Mouse (Mus musculus) liver, embryonic 16.5 days (tissue): ENCODE results near the gene Tbc1d25. TPM values are rescaled to one million over a fixed set of nuclear protein-coding genes. Genes with fewer than 3 reads are reported as not detected.

ENCODE experiments used
- polyA plus RNA-seq: library from polyadenylated mRNA; unstranded; fragments of >200 nt; fragmentation: Nextera tagmentation; extraction: Ambion mirVana; gene quantifications from 2 replicates; pipeline ENCODE4 v1.2.1, GENCODE M21; 2015

The Tbc1d25 gene
- polyA plus RNA-seq, 1 experiment from 2014 or later: 5.3 TPM

Other genes with a start within 250 kb of the Tbc1d25 start
- gene Eras, start 247.6 kb downstream of the Tbc1d25 start, polyA plus RNA-seq: not detected in 2 replicates
- 11.5 and 12.1 TPM in 2 replicates for gene Hdac6, start 228.3 kb downstream of the Tbc1d25 start, polyA plus RNA-seq
- gene Gata1, start 198.1 kb downstream of the Tbc1d25 start, polyA plus RNA-seq: 101 and 107 TPM in 2 replicates
- 0.13 and 0.28 TPM in 2 replicates for gene Glod5, start 157.7 kb downstream of the Tbc1d25 start, polyA plus RNA-seq
- 28.6 and 30.1 TPM in 2 replicates for gene Suv39h1, start 101.4 kb downstream of the Tbc1d25 start, polyA plus RNA-seq
- 1.6 and 1.7 TPM in 2 replicates for gene Was, start 85.7 kb downstream of the Tbc1d25 start, polyA plus RNA-seq
- 5.3 and 6.5 TPM in 2 replicates for gene Wdr13, start 43.3 kb downstream of the Tbc1d25 start, polyA plus RNA-seq
- 217 and 231 TPM in 2 replicates for gene Rbm3, start 30.3 kb downstream of the Tbc1d25 start, polyA plus RNA-seq
- gene Ebp, start 17.3 kb upstream of the Tbc1d25 start, polyA plus RNA-seq: 82.8 and 90.1 TPM in 2 replicates
- 1.0 and 1.3 TPM in 2 replicates for gene Porcn, start 30.3 kb upstream of the Tbc1d25 start, polyA plus RNA-seq
- 29.3 and 30.7 TPM in 2 replicates for gene Ftsj1, start 76.2 kb upstream of the Tbc1d25 start, polyA plus RNA-seq
- 52.6 and 53.9 TPM in 2 replicates for gene Slc38a5, start 95.0 kb upstream of the Tbc1d25 start, polyA plus RNA-seq
- not detected in 2 replicates for gene Ssxb10, start 151.2 kb upstream of the Tbc1d25 start, polyA plus RNA-seq
- gene Ssxb9, start 190.8 kb upstream of the Tbc1d25 start, polyA plus RNA-seq: not detected in 2 replicates
- gene Ssxb1, start 237.1 kb upstream of the Tbc1d25 start, polyA plus RNA-seq: not detected in 2 replicates